27 mouse cellular contexts compared by ENCODE assay signal in the genomic region with DNA sequence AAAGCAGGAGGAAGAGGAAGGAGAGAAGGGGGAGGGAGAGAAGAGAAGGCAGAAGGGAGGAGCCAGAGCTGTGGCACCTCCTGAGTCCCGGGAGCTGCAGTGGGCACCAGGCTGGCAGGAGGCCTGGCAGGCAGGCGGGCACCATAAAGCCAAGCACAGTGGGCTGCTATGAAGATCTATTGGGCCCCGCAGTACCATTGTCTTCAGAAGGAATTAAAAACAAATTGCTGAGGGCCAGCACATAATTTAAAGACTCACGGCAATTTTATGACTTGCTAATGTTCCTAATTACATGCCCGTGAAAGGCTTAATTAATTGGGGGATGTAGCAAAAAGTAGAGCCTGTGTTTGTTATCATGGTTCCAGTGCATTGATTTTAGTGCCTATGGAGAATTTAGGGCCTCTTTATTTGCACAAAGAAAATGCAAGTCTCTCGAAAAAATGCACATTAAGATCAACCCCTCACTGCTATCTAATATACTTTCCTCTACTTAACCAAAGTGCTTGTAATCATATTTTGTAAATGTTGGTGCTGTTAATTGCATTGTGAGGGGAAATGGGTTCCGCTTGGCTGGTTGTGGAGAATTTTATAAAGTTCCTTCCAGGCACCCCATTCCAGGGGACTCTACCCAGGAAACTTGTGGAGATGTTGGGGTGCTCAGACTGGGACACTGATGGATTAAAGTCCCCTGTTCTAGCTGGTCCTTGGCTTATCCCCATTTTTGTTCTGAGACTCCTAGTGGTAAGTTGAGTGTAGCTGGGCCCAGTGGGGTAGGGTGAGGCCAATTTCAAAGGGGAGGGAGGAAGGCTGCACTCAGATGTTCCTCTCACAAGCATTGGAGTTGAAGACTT.
A peak's percentile ranks its signal among the peaks of the same experiment; 100 is the strongest.
DNase-seq lines count a peak whose midpoint lies in the region; ATAC-seq and TF ChIP-seq lines count a peak whose summit lies in the region.
"Had no signal": no experiment of that assay in that cellular context is flagged by ENCODE, and none has a peak within 500 bp of the region (broad histone marks: within the 10 kb centered on the region; RNA-seq: fewer than 3 reads in every experiment).

No protein-coding gene starts in this region.

- H3K9me3 ChIP-seq in hindbrain, embryonic 15.5 days = no peaks in the 10 kb centered on the region
- no peaks in the 10 kb centered on the region for H3K9me3 ChIP-seq in hindbrain, postnatal 0 days (ENCODE audit: low read length)
- H3K9me3 ChIP-seq in kidney, postnatal 0 days (replicated peaks; ENCODE audit: low read length) = no peaks in the 10 kb centered on the region
- no peaks in the 10 kb centered on the region for H3K9me3 ChIP-seq in neural tube, embryonic 13.5 days
- H3K9me3 ChIP-seq: embryonic facial prominence, embryonic 13.5 days; forebrain, embryonic 10.5 days; heart, embryonic 12.5 days; intestine, embryonic 15.5 days; liver, embryonic 12.5 days; megakaryocyte, embryonic 14.5 days; midbrain, embryonic 12.5 days had no signal

- DNase-seq in hindbrain, postnatal 0 days (ENCODE audit: low spot score) = no peak
- DNase-seq in kidney, postnatal 0 days (ENCODE audit: low spot score) = no peak
- no peak for DNase-seq in kidney, postnatal 36 days
- peak; percentile 17 for DNase-seq in ES-CJ7 (ENCODE audit: low read depth, low spot score)
- no peak for DNase-seq in left cerebral cortex, adult 9 months (ENCODE audit: low spot score in 2 of 2)
- DNase-seq: adrenal gland, postnatal 10 days; cerebellum, adult 11-12 months; embryo, embryonic 11 days; forebrain, postnatal 0 days; heart, adult 2 months; heart, postnatal 4 days; lung, adult 18-20 months; lung, postnatal 4 days; thymus, adult 2 months; thymus, postnatal 36 days had no signal

- peaks cover 6% of the 10 kb centered on the region; the same call in 1 of the 2 replicates for H3K27me3 ChIP-seq in hindbrain, embryonic 15.5 days
- no peaks in the 10 kb centered on the region for H3K27me3 ChIP-seq in hindbrain, postnatal 0 days (ENCODE audit: insufficient read depth, low read length)
- no peaks in the 10 kb centered on the region for H3K27me3 ChIP-seq in kidney, postnatal 0 days (ENCODE audit: insufficient read depth, low read length)
- peaks cover 74% of the 10 kb centered on the region for H3K27me3 ChIP-seq in neural tube, embryonic 13.5 days
- H3K27me3 ChIP-seq: intestine, embryonic 15.5 days had no signal

- WGBS in hindbrain, embryonic 15.5 days = 41% methylated on average over 7 of the region's 7 CpGs
- 39% methylated on average over 7 of the region's 7 CpGs for WGBS in hindbrain, postnatal 0 days
- 34% methylated on average over 7 of the region's 7 CpGs for WGBS in kidney, postnatal 0 days
- 19% methylated on average over 7 of the region's 7 CpGs for WGBS in neural tube, embryonic 13.5 days

- ATAC-seq in hindbrain, embryonic 15.5 days (ENCODE audit: low FRiP score, low read depth) = peak; percentile 48
- no peak for ATAC-seq in hindbrain, postnatal 0 days
- ATAC-seq in kidney, postnatal 0 days (replicated peaks; ENCODE audit: low FRiP score, low read depth) = peak; percentile 46; the same call in 1 of the 2 replicates
- peak; percentile 95 for ATAC-seq in neural tube, embryonic 13.5 days (ENCODE audit: low read depth)
- ATAC-seq: CD4-positive, CD25-positive, alpha-beta regulatory T cell, adult 4 months; forebrain, postnatal 0 days; intestine, embryonic 15.5 days; liver, embryonic 12.5 days; lung, postnatal 0 days; Patski had no signal

- no peaks in the 10 kb centered on the region for H3K36me3 ChIP-seq in hindbrain, embryonic 15.5 days
- H3K36me3 ChIP-seq in hindbrain, postnatal 0 days (ENCODE audit: insufficient read depth, low read length) = no peaks in the 10 kb centered on the region
- no peaks in the 10 kb centered on the region for H3K36me3 ChIP-seq in kidney, postnatal 0 days (ENCODE audit: insufficient read depth, low read length)
- H3K36me3 ChIP-seq in neural tube, embryonic 13.5 days = no peaks in the 10 kb centered on the region
- H3K36me3 ChIP-seq: embryonic facial prominence, embryonic 13.5 days; forebrain, embryonic 10.5 days; heart, embryonic 12.5 days; intestine, embryonic 15.5 days; liver, embryonic 12.5 days; midbrain, embryonic 12.5 days had no signal

- peaks cover 3% of the 10 kb centered on the region for H3K4me1 ChIP-seq in hindbrain, embryonic 15.5 days (replicated peaks)
- H3K4me1 ChIP-seq in hindbrain, postnatal 0 days (ENCODE audit: insufficient read depth, low read length) = 0 out of 2 replicates have a peak, but pooled peaks cover 4% of the 10 kb centered on the region
- no peaks in the 10 kb centered on the region for H3K4me1 ChIP-seq in kidney, postnatal 0 days (replicated peaks; ENCODE audit: insufficient read depth, low read length)
- H3K4me1 ChIP-seq in neural tube, embryonic 13.5 days (replicated peaks) = peaks cover 25% of the 10 kb centered on the region
- H3K4me1 ChIP-seq: embryonic facial prominence, embryonic 13.5 days; heart, embryonic 12.5 days; intestine, embryonic 15.5 days; midbrain, embryonic 12.5 days had no signal

- TF ChIP-seq CTCF in hindbrain, postnatal 0 days (IDR thresholded peaks at IDR 0.05; ENCODE audit: low read depth) = no peak
- no peak for TF ChIP-seq CTCF in kidney, postnatal 0 days (IDR thresholded peaks at IDR 0.05; ENCODE audit: low read depth)

- H3K4me2 ChIP-seq in hindbrain, embryonic 15.5 days = no peak overlapping the region
- H3K4me2 ChIP-seq in hindbrain, postnatal 0 days (ENCODE audit: low read depth, low read length) = no peak overlapping the region
- H3K4me2 ChIP-seq in kidney, postnatal 0 days (ENCODE audit: low read length) = no peak overlapping the region
- H3K4me2 ChIP-seq in neural tube, embryonic 13.5 days = no peak overlapping the region
- H3K4me2 ChIP-seq: embryonic facial prominence, embryonic 13.5 days; heart, embryonic 12.5 days; intestine, embryonic 15.5 days; liver, embryonic 12.5 days; midbrain, embryonic 12.5 days had no signal

- H3K4me3 ChIP-seq in hindbrain, embryonic 15.5 days = no peak overlapping the region
- no peak overlapping the region for H3K4me3 ChIP-seq in hindbrain, postnatal 0 days (ENCODE audit: low read length)
- no peak overlapping the region for H3K4me3 ChIP-seq in kidney, postnatal 0 days (replicated peaks; ENCODE audit: low read depth, low read length)
- no peak overlapping the region for H3K4me3 ChIP-seq in neural tube, embryonic 13.5 days
- H3K4me3 ChIP-seq: embryonic facial prominence, embryonic 13.5 days; forebrain, embryonic 10.5 days; heart, adult 2 months; heart, embryonic 12.5 days; intestine, embryonic 15.5 days; liver, embryonic 12.5 days; megakaryocyte, embryonic 14.5 days; midbrain, embryonic 12.5 days had no signal

- no peak overlapping the region for H3K9ac ChIP-seq in hindbrain, embryonic 15.5 days
- H3K9ac ChIP-seq in hindbrain, postnatal 0 days (replicated peaks; ENCODE audit: low read length) = no peak overlapping the region
- H3K9ac ChIP-seq in kidney, postnatal 0 days (ENCODE audit: low read depth, low read length) = no peak overlapping the region
- H3K9ac ChIP-seq in neural tube, embryonic 13.5 days = no peak overlapping the region
- H3K9ac ChIP-seq: embryonic facial prominence, embryonic 13.5 days; forebrain, postnatal 0 days; heart, embryonic 12.5 days; intestine, embryonic 15.5 days; liver, embryonic 12.5 days; midbrain, embryonic 12.5 days had no signal

- H3K27ac ChIP-seq in hindbrain, embryonic 15.5 days (replicated peaks) = peak overlapping the region; percentile 34; the same call in 1 of the 2 replicates
- H3K27ac ChIP-seq in hindbrain, postnatal 0 days = no peak overlapping the region
- no peak overlapping the region for H3K27ac ChIP-seq in kidney, postnatal 0 days
- H3K27ac ChIP-seq in neural tube, embryonic 13.5 days (replicated peaks) = peak overlapping the region; percentile 84
- H3K27ac ChIP-seq: embryonic facial prominence, embryonic 13.5 days; forebrain, embryonic 10.5 days; heart, adult 2 months; intestine, embryonic 15.5 days; liver, embryonic 12.5 days; midbrain, embryonic 12.5 days had no signal

Comparison
In these comparisons a context has a peak if more than half of its experiments do, and no peak if none do; other contexts are left out.
1. H3K27ac ChIP-seq: peak in hindbrain, embryonic 15.5 days (single experiment) and neural tube, embryonic 13.5 days (single experiment); none in hindbrain, postnatal 0 days (single experiment) and kidney, postnatal 0 days (single experiment).